Comparison of ENCODE assay signal across 34 mouse cellular contexts in the genomic region with DNA sequence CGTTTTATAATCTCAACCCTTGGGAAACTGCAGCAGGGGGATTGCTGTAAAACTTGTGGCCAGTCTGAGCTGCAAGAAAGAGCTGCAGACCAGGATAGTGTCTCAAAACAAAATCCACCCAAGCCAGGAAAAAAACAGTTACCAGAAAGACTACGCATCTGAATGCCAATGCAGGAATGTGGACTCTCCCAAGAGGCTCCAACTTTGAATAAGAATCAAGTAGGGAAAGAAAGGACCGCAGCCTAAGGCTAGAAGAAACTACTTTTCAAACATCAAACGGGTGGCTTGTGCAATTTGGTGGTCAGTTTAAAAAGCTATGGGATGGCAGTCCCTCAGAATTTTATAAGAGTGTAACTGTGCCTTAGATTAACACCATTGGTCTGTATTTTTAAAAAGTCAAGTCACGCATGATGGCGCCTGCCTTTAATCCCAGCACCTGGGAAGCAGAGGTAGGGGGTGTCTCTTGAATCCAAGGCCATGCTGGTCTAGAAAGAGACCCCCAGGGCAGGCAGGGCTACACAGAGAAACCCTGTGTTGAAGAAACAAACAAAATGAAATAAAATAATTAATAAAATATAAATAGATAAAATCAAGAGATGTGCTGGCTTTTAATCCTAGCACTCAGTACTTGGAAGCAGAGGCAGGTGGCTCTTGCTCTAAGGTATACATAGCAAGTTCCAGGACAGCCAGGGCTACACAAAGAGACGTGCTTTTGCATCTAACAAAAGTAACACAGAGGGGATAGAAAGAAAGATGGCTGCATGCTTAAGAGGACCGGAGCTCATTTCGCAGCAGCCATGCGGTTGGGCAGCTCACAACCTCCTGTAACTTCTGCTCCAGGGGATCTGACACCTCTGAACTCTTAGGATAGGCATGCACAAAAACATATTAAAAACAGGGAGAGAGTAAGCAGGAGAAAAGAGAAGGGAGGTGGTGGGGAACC. TPM values are rescaled to one million over a fixed set of nuclear protein-coding genes. Genes with fewer than 3 reads are reported as not detected.
DNase-seq lines count a peak whose midpoint lies in the region; ATAC-seq lines count a peak whose summit lies in the region.
"Had no signal": no experiment of that assay in that cellular context is flagged by ENCODE, and none has a peak within 500 bp of the region (broad histone marks: within the 10 kb centered on the region; RNA-seq: fewer than 3 reads in every experiment).

No protein-coding gene starts in this region.

- peak overlapping the region; percentile 28 for H3K4me3 ChIP-seq in liver, embryonic 12.5 days
- peak overlapping the region; percentile 79 to 81 for H3K4me3 ChIP-seq in ES-E14 (ENCODE audit: insufficient read depth in 1 of 2, low read depth in 1 of 2, low read length in 2 of 2, poor library complexity in 1 of 2, severe bottlenecking in 1 of 2)
- no peak overlapping the region for H3K4me3 ChIP-seq in macrophage (ENCODE audit: inconsistent target)
- no peak overlapping the region for H3K4me3 ChIP-seq in forebrain, embryonic 15.5 days
- H3K4me3 ChIP-seq in heart, embryonic 10.5 days = no peak overlapping the region
- H3K4me3 ChIP-seq: embryonic facial prominence, embryonic 12.5 days; forebrain, embryonic 12.5 days; limb, embryonic 10.5 days; limb, embryonic 15.5 days; lung, embryonic 15.5 days; midbrain, embryonic 13.5 days; neural tube, embryonic 13.5 days had no signal

- peaks cover 4% of the 10 kb centered on the region; the same call in 1 of the 2 replicates for H3K79me2 ChIP-seq in macrophage (ENCODE audit: inconsistent target)

- H3K27me3 ChIP-seq in liver, embryonic 12.5 days (replicated peaks) = no peaks in the 10 kb centered on the region
- H3K27me3 ChIP-seq in forebrain, embryonic 15.5 days = no peaks in the 10 kb centered on the region
- H3K27me3 ChIP-seq in heart, embryonic 10.5 days (ENCODE audit: insufficient read depth, poor library complexity, severe bottlenecking) = no peaks in the 10 kb centered on the region
- H3K27me3 ChIP-seq: embryonic facial prominence, embryonic 12.5 days; forebrain, embryonic 12.5 days; limb, embryonic 15.5 days; lung, embryonic 15.5 days; midbrain, embryonic 13.5 days; neural tube, embryonic 13.5 days had no signal

- in situ Hi-C loops in ES-E14 (cut with MboI; ENCODE audit: low sequenced_read_pairs in 2 of 2, unreplicated experiment in 2 of 2) = no loop called here

- no peaks in the 10 kb centered on the region for H3K36me3 ChIP-seq in liver, embryonic 12.5 days
- H3K36me3 ChIP-seq in ES-E14 (ENCODE audit: control insufficient read depth, insufficient read depth, low read length, poor library complexity, severe bottlenecking) (peaks cover 10% of the 10 kb centered on the region), macrophage (ENCODE audit: inconsistent target) (no peaks in the 10 kb centered on the region)
- H3K36me3 ChIP-seq in forebrain, embryonic 15.5 days = no peaks in the 10 kb centered on the region
- no peaks in the 10 kb centered on the region for H3K36me3 ChIP-seq in heart, embryonic 10.5 days
- H3K36me3 ChIP-seq: embryonic facial prominence, embryonic 12.5 days; forebrain, embryonic 12.5 days; heart, embryonic 13.5 days; limb, embryonic 10.5 days; limb, embryonic 15.5 days; lung, embryonic 15.5 days; midbrain, embryonic 13.5 days; neural tube, embryonic 13.5 days had no signal

- no peak for ATAC-seq in liver, embryonic 12.5 days
- ATAC-seq in erythroid progenitor cell, adult 5-6 weeks (replicated peaks; ENCODE audit: low FRiP score, poor library complexity, severe bottlenecking) = peak; percentile 28; the same call in 1 of the 2 replicates
- no peak for ATAC-seq in forebrain, embryonic 15.5 days (replicated peaks)
- ATAC-seq: CD4-positive, CD25-positive, alpha-beta regulatory T cell, adult 4 months; midbrain, embryonic 13.5 days had no signal

- H3K27ac ChIP-seq in liver, embryonic 12.5 days = peak overlapping the region; percentile 23; the same call in 1 of the 2 replicates
- H3K27ac ChIP-seq in ES-E14 (ENCODE audit: insufficient read depth, low read depth, low read length, poor library complexity, severe bottlenecking) (peak overlapping the region; percentile 100), macrophage (peak overlapping the region; percentile 10; the same call in 1 of the 2 replicates)
- H3K27ac ChIP-seq in forebrain, embryonic 15.5 days (replicated peaks) = no peak overlapping the region
- H3K27ac ChIP-seq in heart, embryonic 10.5 days = no peak overlapping the region
- H3K27ac ChIP-seq: embryonic facial prominence, embryonic 12.5 days; forebrain, embryonic 12.5 days; heart, embryonic 13.5 days; hindbrain, embryonic 14.5 days; limb, embryonic 10.5 days; limb, embryonic 15.5 days; lung, embryonic 15.5 days; midbrain, embryonic 13.5 days; neural tube, embryonic 13.5 days had no signal

- H3K9me3 ChIP-seq in liver, embryonic 12.5 days (replicated peaks) = no peaks in the 10 kb centered on the region
- no peaks in the 10 kb centered on the region for H3K9me3 ChIP-seq in ES-E14 (ENCODE audit: control insufficient read depth, insufficient read depth, low read depth, low read length)
- H3K9me3 ChIP-seq in forebrain, embryonic 15.5 days = no peaks in the 10 kb centered on the region
- H3K9me3 ChIP-seq in heart, embryonic 10.5 days = no peaks in the 10 kb centered on the region
- H3K9me3 ChIP-seq: embryonic facial prominence, embryonic 12.5 days; forebrain, embryonic 12.5 days; heart, embryonic 13.5 days; limb, embryonic 10.5 days; limb, embryonic 15.5 days; lung, embryonic 15.5 days; midbrain, embryonic 13.5 days; neural tube, embryonic 13.5 days had no signal

- WGBS in liver, embryonic 12.5 days (ENCODE audit: insufficient replicate concordance) = 62% methylated on average over 10 of the region's 10 CpGs
- 82% methylated on average over 8 of the region's 10 CpGs for WGBS in macrophage (ENCODE audit: missing documents)
- 75% methylated on average over 10 of the region's 10 CpGs for WGBS in forebrain, embryonic 15.5 days
- WGBS in heart, embryonic 10.5 days = 72% methylated on average over 10 of the region's 10 CpGs

- H3K4me1 ChIP-seq in liver, embryonic 12.5 days = peaks cover 30% of the 10 kb centered on the region
- H3K4me1 ChIP-seq in ES-E14 (ENCODE audit: control insufficient read depth in 2 of 2, insufficient read depth in 2 of 2, low read length in 2 of 2, poor library complexity in 1 of 2) = peaks cover 0 to 12% of the 10 kb centered on the region in 2 experiments; a peak in 1 of 4 replicates
- H3K4me1 ChIP-seq in forebrain, embryonic 15.5 days = no peaks in the 10 kb centered on the region
- peaks cover 6% of the 10 kb centered on the region for H3K4me1 ChIP-seq in heart, embryonic 10.5 days
- H3K4me1 ChIP-seq: embryonic facial prominence, embryonic 12.5 days; forebrain, embryonic 12.5 days; limb, embryonic 10.5 days; limb, embryonic 15.5 days; lung, embryonic 15.5 days; midbrain, embryonic 13.5 days; neural tube, embryonic 13.5 days had no signal

- peak overlapping the region; percentile 59 for H3K9ac ChIP-seq in liver, embryonic 12.5 days
- peak overlapping the region; percentile 96 for H3K9ac ChIP-seq in ES-E14 (ENCODE audit: insufficient read depth, low read depth, low read length, poor library complexity, severe bottlenecking)
- no peak overlapping the region for H3K9ac ChIP-seq in forebrain, embryonic 15.5 days (replicated peaks)
- H3K9ac ChIP-seq: embryonic facial prominence, embryonic 12.5 days; forebrain, embryonic 12.5 days; heart, embryonic 13.5 days; hindbrain, embryonic 14.5 days; limb, embryonic 15.5 days; lung, embryonic 15.5 days; midbrain, embryonic 13.5 days; neural tube, embryonic 13.5 days had no signal

- peak overlapping the region; percentile 67 for H3K4me2 ChIP-seq in liver, embryonic 12.5 days
- no peak overlapping the region for H3K4me2 ChIP-seq in forebrain, embryonic 15.5 days (replicated peaks)
- H3K4me2 ChIP-seq: embryonic facial prominence, embryonic 12.5 days; forebrain, embryonic 12.5 days; hindbrain, embryonic 14.5 days; limb, embryonic 15.5 days; lung, embryonic 15.5 days; midbrain, embryonic 13.5 days; neural tube, embryonic 13.5 days had no signal

- no peak for DNase-seq in liver
- DNase-seq in ES-E14 (ENCODE audit: low read depth, low spot score) = no peak
- DNase-seq in adrenal gland, postnatal 25 days = no peak
- no peak for DNase-seq in heart, embryonic 10.5 days (ENCODE audit: low spot score)
- DNase-seq: adrenal gland, postnatal 10 days; cerebellum, adult 11-12 months; cerebellum, adult 9-11 months; embryo, embryonic 11 days; gastrocnemius, postnatal 36 days; heart, adult 18-20 months; heart, postnatal 10 days; kidney, adult 11 months; kidney, postnatal 14 days; layer of hippocampus, adult 9-11 months; thymus, adult 2 months had no signal

RNA-seq across cellular contexts. Expression of gene Gdf3, which starts 1.2 kb away (rescaled TPM):
- 7.9 and 8.4 TPM in 2 replicates for polyA plus RNA-seq in liver, embryonic 12.5 days (2016; fragmentation: Nextera tagmentation; extraction: Ambion mirVana)
- total RNA-seq in ES-E14 (2012; rRNA removed) = 155 and 219 TPM in 2 replicates
- total RNA-seq in erythroid progenitor cell, adult 5-6 weeks (2015; ENCODE audit: low replicate concordance) = 5.8 and 8.8 TPM in 2 replicates
- not detected in 2 replicates for total RNA-seq in erythroid progenitor cell, adult 5-6 weeks (2017; ENCODE audit: low replicate concordance)
- total RNA-seq in macrophage (2018; cell fraction: chromatin; rRNA removed) = 10 to 100 TPM in 2 of 26 experiments, 1 to 10 TPM in 24; 1.8 to 12.0 (median 4.9) TPM
- total RNA-seq in macrophage (2018; cell fraction: cytosol; rRNA removed) = 10 to 100 TPM; 10.5 to 25.7 (median 18.3) TPM
- total RNA-seq in macrophage (2018; cell fraction: nucleus; rRNA removed) = 10 to 100 TPM in 25 of 26 experiments, 1 to 10 TPM in 1; 5.4 to 27.0 (median 20.6) TPM
- 23.1 to 29.1 TPM (median 26.4 TPM) in 3 replicates for polyA plus RNA-seq in macrophage (2018)
- polyA plus RNA-seq in forebrain, embryonic 15.5 days (2015; fragmentation: Nextera tagmentation; extraction: Ambion mirVana) = not detected in 2 replicates
- total RNA-seq in adrenal gland, postnatal 25 days (2021) = not detected in 2 replicates
- 0.06 and 1.1 TPM in 2 replicates for polyA plus RNA-seq in heart, embryonic 10.5 days (2016; fragmentation: Nextera tagmentation; extraction: Ambion mirVana)
- total RNA-seq: adrenal gland, postnatal 10 days; gastrocnemius, adult 18-20 months; gastrocnemius, postnatal 36 days; heart, adult 18-20 months; heart, postnatal 10 days; left cerebral cortex, postnatal 10 days had no signal
- polyA plus RNA-seq: CD4-positive, CD25-positive, alpha-beta regulatory T cell, adult 4 months; embryonic facial prominence, embryonic 12.5 days; forebrain, embryonic 12.5 days; hindbrain, embryonic 14.5 days; kidney, embryonic 14.5 days; limb, embryonic 10.5 days; lung, embryonic 15.5 days; neural tube, embryonic 13.5 days had no signal

RNA-seq across cellular contexts. Expression of gene Apobec1, which starts 6.5 kb away (rescaled TPM):
- 3.7 and 4.1 TPM in 2 replicates for polyA plus RNA-seq in liver, embryonic 12.5 days (2016; fragmentation: Nextera tagmentation; extraction: Ambion mirVana)
- total RNA-seq in ES-E14 (2012; rRNA removed) = 5.9 and 8.8 TPM in 2 replicates
- total RNA-seq in erythroid progenitor cell, adult 5-6 weeks (2015; ENCODE audit: low replicate concordance) = 29.2 and 35.2 TPM in 2 replicates
- 17.1 and 17.2 TPM in 2 replicates for total RNA-seq in erythroid progenitor cell, adult 5-6 weeks (2017; ENCODE audit: low replicate concordance)
- 1,000 to 10,000 TPM in 17 of 26 experiments, 100 to 1,000 TPM in 9; 315 to 2,085 (median 1,261) TPM for total RNA-seq in macrophage (2018; cell fraction: chromatin; rRNA removed)
- 100 to 1,000 TPM; 233 to 622 (median 484) TPM for total RNA-seq in macrophage (2018; cell fraction: cytosol; rRNA removed)
- total RNA-seq in macrophage (2018; cell fraction: nucleus; rRNA removed) = 1,000 to 10,000 TPM in 12 of 26 experiments, 100 to 1,000 TPM in 14; 360 to 1,596 (median 951) TPM
- polyA plus RNA-seq in macrophage (2018) = 444 to 687 TPM (median 596 TPM) in 3 replicates
- polyA plus RNA-seq in forebrain, embryonic 15.5 days (2015; fragmentation: Nextera tagmentation; extraction: Ambion mirVana) = 4.5 and 4.9 TPM in 2 replicates
- 6.1 and 8.7 TPM in 2 replicates for total RNA-seq in adrenal gland, postnatal 25 days (2021)
- polyA plus RNA-seq in heart, embryonic 10.5 days (2016; fragmentation: Nextera tagmentation; extraction: Ambion mirVana) = 0.43 and 0.64 TPM in 2 replicates

RNA-seq across cellular contexts. Expression of gene Dppa3, which starts 17.5 kb away (rescaled TPM):
- polyA plus RNA-seq in liver, embryonic 12.5 days (2016; fragmentation: Nextera tagmentation; extraction: Ambion mirVana) = not detected in 2 replicates
- 19.2 and 19.6 TPM in 2 replicates for total RNA-seq in ES-E14 (2012; rRNA removed)
- not detected in 2 replicates for total RNA-seq in erythroid progenitor cell, adult 5-6 weeks (2015; ENCODE audit: low replicate concordance)
- total RNA-seq in erythroid progenitor cell, adult 5-6 weeks (2017; ENCODE audit: low replicate concordance) = not detected in 2 replicates
- 1 to 10 TPM in 6 of 26 experiments, not detected in 20; 1.1 to 3.8 (median 1.5) TPM for total RNA-seq in macrophage (2018; cell fraction: chromatin; rRNA removed)
- total RNA-seq in macrophage (2018; cell fraction: cytosol; rRNA removed) = 1 to 10 TPM in 5 of 26 experiments, under 1 TPM in 20, not detected in 1; 0.29 to 1.3 (median 0.58) TPM
- total RNA-seq in macrophage (2018; cell fraction: nucleus; rRNA removed) = 1 to 10 TPM in 15 of 26 experiments, under 1 TPM in 2, not detected in 9; 0.86 to 5.5 (median 1.8) TPM
- 1.3 to 3.4 TPM (median 1.4 TPM) in 3 replicates for polyA plus RNA-seq in macrophage (2018)
- not detected in 2 replicates for polyA plus RNA-seq in forebrain, embryonic 15.5 days (2015; fragmentation: Nextera tagmentation; extraction: Ambion mirVana)
- total RNA-seq in adrenal gland, postnatal 25 days (2021) = not detected in 2 replicates
- polyA plus RNA-seq in heart, embryonic 10.5 days (2016; fragmentation: Nextera tagmentation; extraction: Ambion mirVana) = not detected in 2 replicates
- total RNA-seq: adrenal gland, postnatal 10 days; gastrocnemius, adult 18-20 months; gastrocnemius, postnatal 36 days; heart, adult 18-20 months; heart, postnatal 10 days; hematopoietic stem cell, adult 5-6 weeks; left cerebral cortex, postnatal 10 days; megakaryocyte, adult 5-6 weeks had no signal
- polyA plus RNA-seq: CD4-positive, CD25-positive, alpha-beta regulatory T cell, adult 4 months; embryonic facial prominence, embryonic 12.5 days; forebrain, embryonic 12.5 days; heart, embryonic 13.5 days; hindbrain, embryonic 14.5 days; kidney, embryonic 14.5 days; limb, embryonic 10.5 days; limb, embryonic 15.5 days; lung, embryonic 15.5 days; midbrain, embryonic 13.5 days; neural tube, embryonic 13.5 days had no signal

RNA-seq across cellular contexts. Expression of gene Aicda, which starts 55.1 kb away (rescaled TPM):
- 0.05 TPM in 1 of 2 replicates, not detected in the other for polyA plus RNA-seq in liver, embryonic 12.5 days (2016; fragmentation: Nextera tagmentation; extraction: Ambion mirVana)
- 0.32 and 0.76 TPM in 2 replicates for total RNA-seq in ES-E14 (2012; rRNA removed)
- not detected in 2 replicates for total RNA-seq in erythroid progenitor cell, adult 5-6 weeks (2015; ENCODE audit: low replicate concordance)
- total RNA-seq in erythroid progenitor cell, adult 5-6 weeks (2017; ENCODE audit: low replicate concordance) = not detected in 2 replicates
- total RNA-seq in macrophage (2018; cell fraction: chromatin; rRNA removed) = not detected
- total RNA-seq in macrophage (2018; cell fraction: cytosol; rRNA removed) = under 1 TPM in 8 of 26 experiments, not detected in 18; 0.05 to 0.13 (median 0.09) TPM
- total RNA-seq in macrophage (2018; cell fraction: nucleus; rRNA removed) = not detected
- polyA plus RNA-seq in macrophage (2018) = 0.13 TPM in 1 of 3 replicates, not detected in the others
- 0.37 and 0.45 TPM in 2 replicates for polyA plus RNA-seq in forebrain, embryonic 15.5 days (2015; fragmentation: Nextera tagmentation; extraction: Ambion mirVana)
- total RNA-seq in adrenal gland, postnatal 25 days (2021) = not detected in 2 replicates
- polyA plus RNA-seq in heart, embryonic 10.5 days (2016; fragmentation: Nextera tagmentation; extraction: Ambion mirVana) = not detected in 2 replicates
- total RNA-seq: adrenal gland, postnatal 10 days; gastrocnemius, adult 18-20 months; gastrocnemius, postnatal 36 days; heart, adult 18-20 months; heart, postnatal 10 days; hematopoietic stem cell, adult 5-6 weeks; left cerebral cortex, postnatal 10 days; megakaryocyte, adult 5-6 weeks had no signal
- polyA plus RNA-seq: embryonic facial prominence, embryonic 12.5 days; forebrain, embryonic 12.5 days; heart, embryonic 13.5 days; kidney, embryonic 14.5 days; limb, embryonic 10.5 days; lung, embryonic 15.5 days had no signal

Comparison
In these comparisons a context has a peak if more than half of its experiments do, and no peak if none do; other contexts are left out.
1. H3K27ac ChIP-seq: peak in liver, embryonic 12.5 days (single experiment), ES-E14 (single experiment) and macrophage (single experiment); none in forebrain, embryonic 15.5 days (single experiment) and heart, embryonic 10.5 days (single experiment).
2. H3K4me3 ChIP-seq: peak in liver, embryonic 12.5 days (single experiment) and ES-E14 (2 of 2); none in macrophage (single experiment), forebrain, embryonic 15.5 days (single experiment) and heart, embryonic 10.5 days (single experiment).
3. RNA of gene Apobec1, which starts 6.5 kb away (polyA plus RNA-seq): 444 to 687 TPM in macrophage; 4.5 to 4.9 TPM in forebrain, embryonic 15.5 days, 3.7 to 4.1 TPM in liver, embryonic 12.5 days and 0.43 to 0.64 TPM in heart, embryonic 10.5 days; every median in the first group is over 10 times any median in the second.